Mouse (Mus musculus) lung, embryonic 16.5 days (tissue): Measurements from ENCODE around the gene Gpr25. TPM values are rescaled to one million over a fixed set of nuclear protein-coding genes. Genes with fewer than 3 reads are reported as not detected.

Experiments
- ATAC-seq: fragments of 200-750 bp; cut with Nextera tagmentation; 2 replicates; pipeline ENCODE4 v1.8.0; 2017; ENCODE audit warnings: low read depth, mild to moderate bottlenecking, moderate library complexity
- H3K27ac ChIP-seq: fragments of 300-500 bp; sonication (generic); 2 replicates; pipeline ENCODE4 v1.5.1; 2014; ENCODE audit warnings: mild to moderate bottlenecking, control low read depth, low read length
- H3K27me3 ChIP-seq: fragments of 300-500 bp; sonication (generic); 2 replicates; pipeline ENCODE4 v1.6.1; 2014; ENCODE audit warnings: low read depth, low read length, mixed read lengths; ENCODE audit not compliant: control insufficient read depth, insufficient read depth
- H3K36me3 ChIP-seq: fragments of 300-500 bp; sonication (generic); 2 replicates; pipeline ENCODE4 v1.6.1; 2014; ENCODE audit warnings: low read length; ENCODE audit not compliant: control insufficient read depth, insufficient read depth
- H3K4me1 ChIP-seq: fragments of 300-500 bp; sonication (generic); replicated peaks from 2 replicates; pipeline ENCODE4 v1.6.1; 2014; ENCODE audit warnings: low read length, mixed read lengths; ENCODE audit not compliant: control insufficient read depth, insufficient read depth
- H3K4me2 ChIP-seq: fragments of 300-500 bp; sonication (generic); 2 replicates; pipeline ENCODE4 v1.6.1; 2014; ENCODE audit warnings: low read depth, low read length, control low read depth
- H3K4me3 ChIP-seq: fragments of 300-500 bp; sonication (generic); 2 replicates; pipeline ENCODE4 v1.5.1; 2014; ENCODE audit warnings: mild to moderate bottlenecking, low read length, control low read depth
- H3K9ac ChIP-seq: fragments of 300-500 bp; sonication (generic); 2 replicates; pipeline ENCODE4 v1.6.1; 2014; ENCODE audit warnings: low read length, control low read depth
- H3K9me3 ChIP-seq: fragments of 300-500 bp; sonication (generic); 2 replicates; pipeline ENCODE4 v1.6.1; 2016; ENCODE audit warnings: low read length; ENCODE audit not compliant: control insufficient read depth
- WGBS: fragments of 180-500 bp; shearing (Covaris S2); extraction: QIAGEN DNeasy Blood & Tissue Kit; methylation state at CpG from one replicate; pipeline ENCODE4 v1.1.7; 2014; 5-methylcytosine and 5-hydroxymethylcytosine counted together
- polyA plus RNA-seq: library from polyadenylated mRNA; unstranded; fragments of >200 nt; fragmentation: Nextera tagmentation; extraction: Ambion mirVana; gene quantifications from 2 replicates; pipeline ENCODE4 v1.2.1, GENCODE M21; 2015

The Gpr25 gene
- polyA plus RNA-seq, 1 experiment from 2014 or later: not detected

DNA sequence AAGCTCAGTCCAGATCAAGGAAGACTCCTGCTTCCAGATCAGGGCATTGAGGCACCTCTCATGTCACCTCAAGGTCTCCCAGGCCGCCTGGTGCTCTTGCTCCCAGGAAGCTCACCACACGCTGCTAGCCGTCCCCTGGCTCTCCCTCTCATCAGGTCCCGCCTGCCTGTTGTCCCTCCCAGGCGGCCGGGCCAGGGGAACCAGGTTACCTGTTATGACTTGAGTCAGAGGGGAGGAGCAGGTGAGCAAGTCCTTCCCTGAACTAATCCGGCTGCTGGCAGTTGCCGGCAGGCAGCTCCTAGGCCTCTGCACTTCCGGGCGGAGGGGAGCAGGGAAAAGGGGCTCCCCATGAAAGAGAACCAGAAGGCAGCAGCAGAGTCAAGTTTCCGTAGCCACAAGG lies 30.5 kb downstream of the Gpr25 start:
- Histone ChIP-seq H3K9ac (peak overlapping the region; percentile 47), H3K4me3 (peak overlapping the region; percentile 11), H3K27me3 (no peaks in the 10 kb centered on the region), H3K27ac (peak overlapping the region; percentile 84), H3K9me3 (no peaks in the 10 kb centered on the region), H3K4me1 (peaks cover 41% of the 10 kb centered on the region), H3K4me2 (peak overlapping the region; percentile 75), H3K36me3 (no peaks in the 10 kb centered on the region)
- peak; percentile 6; the same call in 1 of the 2 replicates for ATAC-seq
- WGBS: 30% methylated on average over 11 of the region's 11 CpGs

DNA sequence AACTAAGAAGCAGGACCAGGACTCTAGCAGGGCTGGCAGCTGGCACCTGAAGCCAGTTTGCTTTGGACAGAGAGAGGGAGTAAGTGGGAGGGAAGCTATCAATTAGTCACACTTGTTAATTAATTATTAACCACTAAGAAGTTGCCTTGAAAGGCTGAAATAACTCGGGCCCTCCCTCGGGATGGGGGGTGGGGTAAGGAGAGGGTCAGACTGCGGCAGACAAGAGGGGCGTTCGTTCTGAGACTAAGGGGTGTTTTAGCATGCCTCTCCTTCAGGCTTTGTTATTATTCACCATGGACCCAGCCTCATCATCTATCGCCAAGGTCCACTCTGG lies 31.7 kb downstream of the Gpr25 start:
- peaks cover 37% of the 10 kb centered on the region for H3K4me1 ChIP-seq
- peak overlapping the region; percentile 75 for H3K4me2 ChIP-seq
- H3K9ac ChIP-seq: peak overlapping the region; percentile 57
- H3K9me3 ChIP-seq: no peaks in the 10 kb centered on the region
- H3K4me3 ChIP-seq: peak overlapping the region; percentile 22; the same call in 1 of the 2 replicates
- H3K27me3 ChIP-seq: no peaks in the 10 kb centered on the region
- H3K27ac ChIP-seq: peak overlapping the region; percentile 84
- ATAC-seq: no peak
- WGBS: 26% methylated on average over 6 of the region's 6 CpGs
- H3K36me3 ChIP-seq: 0 out of 2 replicates have a peak, but pooled peaks cover 2% of the 10 kb centered on the region

DNA sequence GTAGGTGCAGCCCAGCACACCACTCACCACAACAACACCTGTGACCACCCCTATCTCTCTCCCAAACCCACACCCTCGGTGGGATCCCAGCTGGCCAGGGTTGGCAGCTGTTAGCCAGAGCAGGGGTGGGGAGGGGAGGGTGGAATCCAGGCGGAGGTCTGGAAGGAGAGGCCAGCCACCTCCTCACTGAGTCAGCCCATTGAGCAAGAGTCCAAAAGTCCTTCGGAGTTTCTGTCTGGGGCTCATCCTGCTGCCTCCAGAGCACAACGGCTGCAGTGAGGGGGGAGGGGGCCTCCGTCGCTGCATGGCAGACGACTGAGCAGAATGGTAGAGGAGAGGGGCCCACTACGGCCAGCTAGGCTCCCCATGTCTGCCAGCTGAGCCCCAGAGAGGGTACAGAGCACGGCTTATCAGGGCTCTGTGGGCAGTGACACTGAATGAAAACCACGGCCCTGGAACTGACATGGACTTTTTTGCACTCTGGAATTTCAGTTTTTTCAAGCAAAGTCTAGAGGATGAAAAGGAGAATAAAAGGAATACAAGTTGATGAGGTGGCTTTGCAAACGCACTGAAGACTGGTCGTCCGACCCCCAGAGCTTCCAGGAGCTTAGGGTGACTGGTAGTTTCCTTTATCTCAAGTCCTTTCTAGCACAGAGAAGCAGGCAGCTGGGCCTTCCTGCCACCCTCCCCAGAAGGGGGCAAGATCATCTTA lies 32.2 kb downstream of the Gpr25 start:
- peak; percentile 59 for ATAC-seq
- no peaks in the 10 kb centered on the region for H3K9me3 ChIP-seq
- peak overlapping the region; percentile 22 for H3K4me3 ChIP-seq
- H3K4me2 ChIP-seq: peak overlapping the region; percentile 75
- H3K27me3 ChIP-seq: no peaks in the 10 kb centered on the region
- H3K9ac ChIP-seq: peak overlapping the region; percentile 57
- H3K4me1 ChIP-seq: peaks cover 37% of the 10 kb centered on the region
- peak overlapping the region; percentile 84 for H3K27ac ChIP-seq
- H3K36me3 ChIP-seq: 0 out of 2 replicates have a peak, but pooled peaks cover 2% of the 10 kb centered on the region
- 8% methylated on average over 13 of the region's 13 CpGs for WGBS

DNA sequence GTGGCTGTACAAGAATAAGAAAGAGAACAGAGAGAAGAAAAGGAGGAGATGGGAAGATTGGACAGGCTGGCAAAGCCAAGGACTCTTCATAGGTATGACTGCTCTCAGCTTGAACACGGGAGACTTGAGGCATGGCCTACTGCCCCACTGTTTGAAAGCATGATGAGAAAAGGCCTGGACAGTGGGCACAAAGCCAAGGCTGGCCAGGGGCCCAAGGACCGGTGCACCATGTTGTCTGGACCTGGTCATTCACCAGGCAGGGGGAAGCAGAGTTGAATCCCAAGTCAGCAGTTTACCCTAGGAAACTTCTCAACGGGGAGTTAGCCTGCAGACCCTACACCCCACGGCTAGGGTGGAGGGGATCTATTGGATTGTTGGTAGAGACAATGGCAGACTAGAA lies 32.8 kb downstream of the Gpr25 start:
- no peak overlapping the region; the same call in 1 of the 2 replicates for H3K4me3 ChIP-seq
- H3K27me3 ChIP-seq: no peaks in the 10 kb centered on the region
- peak overlapping the region; percentile 75 for H3K4me2 ChIP-seq
- peaks cover 37% of the 10 kb centered on the region for H3K4me1 ChIP-seq
- no peaks in the 10 kb centered on the region for H3K9me3 ChIP-seq
- peak overlapping the region; percentile 84 for H3K27ac ChIP-seq
- ATAC-seq: 0 out of 2 replicates have a peak, but pooled peaks have one; percentile 0
- 28% methylated on average over 4 of the region's 4 CpGs for WGBS
- no peak overlapping the region; the same call in none of the 2 replicates for H3K9ac ChIP-seq
- H3K36me3 ChIP-seq: 0 out of 2 replicates have a peak, but pooled peaks cover 2% of the 10 kb centered on the region

DNA sequence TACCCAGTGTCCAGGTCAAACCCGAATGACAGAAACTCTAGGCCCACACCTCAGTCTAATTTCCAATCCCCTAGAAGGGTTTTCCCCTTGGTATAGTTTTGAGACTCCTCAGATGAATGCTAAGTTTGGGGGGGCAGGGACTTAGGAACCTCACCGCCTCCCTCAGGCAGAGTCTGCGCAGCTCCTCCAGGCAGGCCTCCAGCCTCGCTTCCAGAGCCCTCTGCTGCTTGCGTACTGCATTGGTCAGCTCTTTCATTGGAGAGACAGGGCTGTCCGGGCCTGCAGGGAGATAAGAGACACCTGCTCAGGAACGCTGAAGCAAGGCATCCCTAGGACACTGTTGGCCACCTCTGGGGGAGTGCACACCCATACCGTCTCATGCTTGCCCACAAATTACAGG lies 34.0 kb downstream of the Gpr25 start:
- Histone ChIP-seq H3K27me3 (no peaks in the 10 kb centered on the region), H3K4me1 (peaks cover 32% of the 10 kb centered on the region)
- 83% methylated on average over 8 of the region's 8 CpGs for WGBS

DNA sequence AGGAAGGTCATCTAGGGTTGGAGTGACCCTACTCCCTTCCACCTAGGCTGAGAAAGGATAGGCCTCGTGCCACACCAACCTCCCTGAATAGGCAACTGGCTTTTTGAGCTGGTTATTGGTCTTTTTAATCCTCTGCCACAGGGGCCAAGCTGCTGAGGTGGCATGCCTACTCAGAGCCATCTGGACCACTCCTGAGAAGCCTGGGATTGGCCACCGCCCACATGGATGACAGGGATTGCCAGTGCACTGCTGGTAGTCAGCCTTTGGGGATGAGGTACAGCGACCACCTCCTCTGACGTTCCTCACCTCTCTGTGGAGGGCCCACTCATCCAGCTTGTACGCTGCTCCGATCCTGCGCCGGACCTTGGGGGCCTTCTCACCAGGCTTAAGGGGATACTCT lies 34.8 kb downstream of the Gpr25 start:
- 94% methylated on average over 8 of the region's 8 CpGs for WGBS
- H3K27ac ChIP-seq: no peak overlapping the region
- H3K4me3 ChIP-seq: no peak overlapping the region
- H3K27me3 ChIP-seq: no peaks in the 10 kb centered on the region
- no peak overlapping the region for H3K9ac ChIP-seq
- ATAC-seq: no peak
- no peak overlapping the region for H3K4me2 ChIP-seq
- no peaks in the 10 kb centered on the region for H3K9me3 ChIP-seq
- peaks cover 28% of the 10 kb centered on the region for H3K4me1 ChIP-seq
- H3K36me3 ChIP-seq: 0 out of 2 replicates have a peak, but pooled peaks cover 2% of the 10 kb centered on the region

More for the DNA sequence above, 34.0 kb downstream of the Gpr25 start:
- H3K4me3 ChIP-seq: no peak overlapping the region
- no peaks in the 10 kb centered on the region for H3K9me3 ChIP-seq
- H3K9ac ChIP-seq: no peak overlapping the region
- H3K36me3 ChIP-seq: 0 out of 2 replicates have a peak, but pooled peaks cover 2% of the 10 kb centered on the region
- no peak overlapping the region for H3K4me2 ChIP-seq
- no peak for ATAC-seq
- no peak overlapping the region for H3K27ac ChIP-seq

DNA sequence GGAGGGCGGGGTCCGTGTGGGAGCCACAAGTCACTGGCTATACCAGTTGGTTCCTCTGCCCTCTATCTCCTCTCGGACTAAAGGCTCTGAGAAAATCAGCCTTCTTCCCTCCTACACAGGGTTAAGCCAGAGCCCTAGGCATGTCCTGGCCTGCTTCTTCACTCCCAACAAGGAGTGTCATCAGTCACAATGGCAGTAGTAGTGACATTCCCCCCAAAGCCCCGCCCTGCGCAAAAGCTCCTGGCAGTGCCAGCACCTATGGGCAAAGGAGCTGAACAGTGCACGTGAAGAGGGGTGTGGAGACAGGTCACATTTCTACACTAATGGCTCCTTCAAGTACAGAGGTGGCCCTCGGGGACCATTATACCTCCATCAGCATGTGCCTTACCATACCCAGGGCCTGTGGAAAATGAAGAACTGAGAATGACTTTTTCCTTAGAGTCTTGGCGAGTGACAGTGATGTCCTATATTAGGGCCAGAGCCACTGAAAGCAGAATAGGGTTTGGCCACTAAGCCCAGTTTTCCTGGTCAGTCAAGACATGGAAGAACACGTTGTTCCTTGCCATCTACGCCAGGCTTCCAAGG lies 36.8 kb downstream of the Gpr25 start:
- ATAC-seq: no peak
- Histone ChIP-seq H3K36me3 (0 out of 2 replicates have a peak, but pooled peaks cover 4% of the 10 kb centered on the region), H3K9ac (no peak overlapping the region), H3K4me2 (no peak overlapping the region), H3K4me3 (no peak overlapping the region), H3K9me3 (no peaks in the 10 kb centered on the region), H3K4me1 (peaks cover 27% of the 10 kb centered on the region), H3K27ac (no peak overlapping the region), H3K27me3 (no peaks in the 10 kb centered on the region)
- 87% methylated on average over 10 of the region's 10 CpGs for WGBS

DNA sequence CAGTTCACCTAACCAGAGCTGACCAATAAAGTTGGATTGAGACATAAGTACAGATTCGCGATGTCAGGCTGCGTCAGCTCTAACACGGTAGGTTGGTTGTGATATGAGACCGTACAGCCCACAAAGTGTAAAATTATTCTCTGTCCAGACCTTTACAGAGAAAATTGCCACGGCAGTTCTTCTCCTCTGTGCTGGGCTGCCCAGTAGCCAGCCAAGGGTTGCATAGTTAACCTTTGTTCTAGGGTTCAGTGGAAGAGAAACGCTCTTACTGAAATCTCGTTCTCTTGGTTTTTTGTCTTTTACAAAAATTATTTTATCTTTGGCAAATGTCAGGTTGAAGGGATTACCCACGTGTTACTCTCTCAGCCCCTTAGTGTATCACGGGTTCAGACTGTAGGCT lies 38.3 kb downstream of the Gpr25 start:
- Histone ChIP-seq H3K9me3 (no peaks in the 10 kb centered on the region), H3K4me2 (no peak overlapping the region), H3K4me1 (peaks cover 12% of the 10 kb centered on the region), H3K27me3 (no peaks in the 10 kb centered on the region), H3K4me3 (no peak overlapping the region), H3K9ac (no peak overlapping the region), H3K36me3 (0 out of 2 replicates have a peak, but pooled peaks cover 4% of the 10 kb centered on the region), H3K27ac (no peak overlapping the region)
- 66% methylated on average over 10 of the region's 10 CpGs for WGBS
- no peak for ATAC-seq

DNA sequence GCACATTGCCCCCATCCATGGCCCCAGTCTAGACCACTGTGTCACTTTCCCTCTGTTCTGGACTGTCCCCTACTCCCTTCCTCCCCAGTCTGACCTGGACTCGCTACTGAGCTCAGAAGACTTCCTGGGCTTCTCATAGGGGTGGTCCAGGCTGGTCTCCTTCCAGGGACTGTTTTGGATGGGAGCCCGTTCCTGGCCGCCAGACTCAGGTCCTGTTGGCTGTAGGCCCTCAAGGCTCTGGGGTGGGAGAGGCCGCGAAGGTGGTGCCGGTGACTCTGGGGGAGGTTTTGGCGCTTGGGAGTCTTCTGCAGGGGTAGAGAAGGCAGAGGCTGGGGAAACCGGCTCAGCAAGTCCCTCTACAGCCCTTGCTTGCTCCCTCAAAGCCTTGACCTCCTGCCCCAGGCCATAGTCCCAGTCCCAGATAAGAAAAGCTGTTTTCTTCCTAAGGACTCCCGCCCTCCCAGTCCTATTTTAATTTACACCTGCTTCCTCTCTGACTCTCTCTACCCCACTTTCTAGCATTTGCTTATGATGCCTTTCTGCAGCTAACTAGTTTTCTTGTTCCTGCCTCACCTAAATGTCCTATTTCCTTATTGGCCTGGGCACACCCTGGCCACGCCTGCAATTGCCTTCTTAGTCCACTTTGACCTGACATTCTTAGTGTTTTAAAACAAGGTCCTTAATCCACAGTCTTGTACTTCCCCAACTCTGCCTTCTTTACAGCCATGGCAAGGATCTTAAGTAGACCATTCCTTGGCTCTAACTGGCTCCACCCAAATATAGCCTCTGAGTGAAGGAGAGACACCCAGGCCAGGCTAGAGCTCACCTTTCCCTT lies 40.4 kb downstream of the Gpr25 start:
- 40% methylated on average over 10 of the region's 10 CpGs for WGBS
- no peaks in the 10 kb centered on the region for H3K9me3 ChIP-seq
- no peak overlapping the region for H3K9ac ChIP-seq
- H3K27me3 ChIP-seq: no peaks in the 10 kb centered on the region
- peak overlapping the region; percentile 57 for H3K27ac ChIP-seq
- peaks cover 10% of the 10 kb centered on the region for H3K4me1 ChIP-seq
- H3K4me3 ChIP-seq: no peak overlapping the region
- peaks cover 7% of the 10 kb centered on the region; the same call in 1 of the 2 replicates for H3K36me3 ChIP-seq
- no peak overlapping the region for H3K4me2 ChIP-seq
- ATAC-seq: peak; percentile 88
